Mouse (Mus musculus) liver, embryonic 14.5 days (tissue): ENCODE measurements around the gene Il10rb. TPM values are rescaled to one million over a fixed set of nuclear protein-coding genes. Genes with fewer than 3 reads are reported as not detected.
A peak's percentile ranks its signal among the peaks of the same experiment; 100 is the strongest.

Experiments used
- ATAC-seq: fragments of 200-750 bp; cut with Nextera tagmentation; 2 replicates; pipeline ENCODE4 v1.8.0; 2017; ENCODE audit warnings: moderate number of reproducible peaks, mild to moderate bottlenecking, moderate library complexity; ENCODE audit not compliant: insufficient read depth
- DNase-seq, 3 experiments: peaks; one replicate each; pipeline ENCODE4 v3.0.0-alpha.2; 2012 to 2013; ENCODE audit warnings: low read depth in 3 of 3, low spot score in 3 of 3
- H3K27ac ChIP-seq: fragments of 300-500 bp; sonication (generic); 2 replicates; pipeline ENCODE4 v1.5.1; 2014; ENCODE audit warnings: moderate library complexity, mild to moderate bottlenecking, control low read depth, inconsistent platforms
- H3K27me3 ChIP-seq: fragments of 300-500 bp; sonication (generic); 2 replicates; pipeline ENCODE4 v1.6.1; 2014; ENCODE audit warnings: mild to moderate bottlenecking, low read length, moderate library complexity; ENCODE audit not compliant: control insufficient read depth, insufficient read depth
- H3K36me3 ChIP-seq: fragments of 300-500 bp; sonication (generic); replicated peaks from 2 replicates; pipeline ENCODE4 v1.6.1; 2014; ENCODE audit warnings: low read depth; ENCODE audit not compliant: control insufficient read depth, insufficient read depth
- H3K4me1 ChIP-seq, 2 experiments: fragments of 200-500 bp in 1 of 2; fragments of 300-500 bp in 1 of 2; sonication (generic) in 1 of 2; replicated peaks; 2 replicates each; pipeline ENCODE4 v1.6.1; 2012 to 2014; ENCODE audit warnings: antibody characterized with exemption in 1 of 2, inconsistent platforms in 1 of 2, low read length in 1 of 2; ENCODE audit not compliant: control insufficient read depth in 2 of 2, insufficient read depth in 2 of 2
- H3K4me2 ChIP-seq: fragments of 300-500 bp; sonication (generic); 2 replicates; pipeline ENCODE4 v1.6.1; 2014; ENCODE audit warnings: low read depth, mild to moderate bottlenecking, control low read depth, moderate library complexity
- H3K4me3 ChIP-seq, 2 experiments: fragments of 200-500 bp in 1 of 2; fragments of 300-500 bp in 1 of 2; sonication (generic) in 1 of 2; 2 replicates each; pipeline ENCODE4 v1.5.1; 2012 to 2014; ENCODE audit warnings: low read depth in 2 of 2, low read length in 2 of 2, mild to moderate bottlenecking in 2 of 2, control low read depth in 1 of 2, inconsistent platforms in 1 of 2, moderate library complexity in 1 of 2; ENCODE audit not compliant: insufficient read depth in 1 of 2
- H3K9ac ChIP-seq: fragments of 300-500 bp; sonication (generic); replicated peaks from 2 replicates; pipeline ENCODE4 v1.6.1; 2014; ENCODE audit warnings: mild to moderate bottlenecking, control low read depth, moderate library complexity
- H3K9me3 ChIP-seq: fragments of 300-500 bp; sonication (generic); 2 replicates; pipeline ENCODE4 v1.6.1; 2016; ENCODE audit warnings: low read length, mixed read lengths; ENCODE audit not compliant: control insufficient read depth
- CTCF ChIP-seq: IDR thresholded peaks from 2 replicates; pipeline ENCODE4 v1.5.1; 2016; ENCODE audit warnings: antibody characterized with exemption, low read depth, control low read depth
- EP300 ChIP-seq: IDR thresholded peaks from 2 replicates; pipeline ENCODE4 v1.6.1; 2016; ENCODE audit warnings: antibody characterized with exemption, low read depth
- WGBS: fragments of 180-500 bp; shearing (Covaris S2); extraction: QIAGEN DNeasy Blood & Tissue Kit; methylation state at CpG from one replicate; pipeline ENCODE4 v1.1.7; 2014; ENCODE audit not compliant: insufficient replicate concordance; 5-methylcytosine and 5-hydroxymethylcytosine counted together
- polyA plus RNA-seq, 2 experiments: library from polyadenylated mRNA; depleted of rRNA in 1 of 2; stranded (reverse) in 1 of 2; unstranded in 1 of 2; fragments of >200 nt; fragmentation: Nextera tagmentation in 1 of 2; extraction: Ambion mirVana in 1 of 2; gene quantifications; 2 replicates each; pipeline versions ENCODE4 v1.2.1 to v1.2.3; 2012 to 2014

Gene Il10rb
- polyA plus RNA-seq, 2 experiments, result 12.4 to 24.9 TPM

DNA sequence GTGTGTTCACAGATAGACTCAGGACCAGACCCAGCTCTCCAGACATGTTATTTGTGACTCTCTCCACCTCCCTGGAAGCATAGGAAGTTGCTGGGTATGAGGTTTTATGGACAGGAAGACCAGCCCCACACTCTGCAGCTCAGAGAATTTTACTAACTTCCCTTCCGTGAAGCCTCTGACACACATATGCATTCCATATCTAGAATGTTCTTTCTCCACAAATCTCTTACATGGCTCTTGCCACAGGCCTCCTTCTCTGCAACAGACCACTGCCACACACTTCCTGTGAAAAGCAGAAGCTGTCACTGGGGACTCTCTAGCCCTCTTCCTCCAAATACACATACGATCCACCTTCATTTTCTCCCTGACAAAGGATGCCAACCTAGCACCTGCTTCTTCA is 38.9 kb upstream of the Il10rb start:
- DNase-seq (no peak), ATAC-seq (0 out of 2 replicates have a peak, but pooled peaks have one; percentile 3)
- TF ChIP-seq CTCF (no peak), EP300 (no peak)

DNA sequence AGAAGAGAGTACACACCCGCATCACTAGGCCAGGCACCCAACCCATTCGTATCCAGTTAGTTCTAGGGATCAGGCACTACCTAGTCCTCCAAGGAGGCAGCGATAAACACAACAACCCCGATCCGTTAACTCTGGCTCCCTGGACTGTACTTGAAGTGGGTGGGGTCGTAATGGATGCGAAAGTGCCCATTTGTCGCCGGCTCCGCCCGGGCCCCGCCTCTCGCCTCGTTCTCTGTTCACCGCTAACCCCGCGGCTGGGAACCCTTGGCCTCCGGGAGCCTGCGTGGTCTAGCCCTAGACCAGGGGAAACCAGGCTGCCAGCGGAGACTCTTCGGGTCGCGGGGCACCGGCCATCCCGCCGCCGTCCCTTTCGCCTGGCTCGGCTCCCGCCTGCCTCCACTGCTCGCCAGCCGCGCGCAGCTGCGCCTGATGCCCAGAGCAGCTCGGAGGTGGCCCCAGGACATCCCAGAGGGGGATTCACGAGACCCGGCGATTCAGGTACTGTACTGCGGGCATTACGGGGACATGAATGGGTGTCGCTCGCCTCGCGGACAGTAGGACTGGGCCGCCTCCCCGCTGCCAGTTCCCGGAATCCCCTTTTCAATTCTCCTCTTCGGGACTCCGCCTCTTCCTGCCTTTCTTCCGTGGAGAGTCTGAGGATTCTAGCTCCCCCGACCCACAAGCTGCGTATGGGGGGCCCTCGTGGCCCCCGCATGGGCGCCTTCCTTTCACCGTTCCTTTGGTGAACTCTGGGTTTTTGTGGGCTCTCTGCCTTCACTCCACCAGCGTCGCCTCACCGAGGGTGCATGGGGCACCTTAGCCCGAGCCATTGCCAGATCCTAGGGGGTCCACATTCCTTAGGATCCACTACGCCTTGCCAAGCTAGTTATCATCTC is 33.1 kb upstream of the Il10rb start, which contains the start of gene Ifnar2:
TSS of gene Ifnar2 (plus strand) at position 207 of the 896 bp plus-strand sequence.
- peak within 1 kb of the TSS; percentile 97 for H3K27ac ChIP-seq
- TF ChIP-seq EP300 (peak; percentile 62; the same call in 1 of the 2 replicates), CTCF (no peak)
- ATAC-seq (peak; percentile 95), DNase-seq (peak; percentile 81 to 88 (median 81))
- H3K4me2 ChIP-seq, result peak within 1 kb of the TSS; percentile 96
- peaks cover 15% of the 10 kb centered on the region for H3K36me3 ChIP-seq
- H3K4me1 ChIP-seq, result peaks cover 18 to 27% of the 10 kb centered on the region in 2 experiments
- peak within 1 kb of the TSS; percentile 86 to 100 for H3K4me3 ChIP-seq
- H3K27me3 ChIP-seq, result no peaks in the 10 kb centered on the region
- no peaks in the 10 kb centered on the region for H3K9me3 ChIP-seq
- H3K9ac ChIP-seq, result peak within 1 kb of the TSS; percentile 100
- under 1% methylated on average over 62 of the region's 62 CpGs for WGBS

More for the DNA sequence above, 38.9 kb upstream of the Il10rb start:
- Histone ChIP-seq H3K36me3 (no peaks in the 10 kb centered on the region), H3K4me3 (no peak overlapping the region), H3K9ac (no peak overlapping the region), H3K27me3 (no peaks in the 10 kb centered on the region), H3K4me1 (peaks cover 13 to 43% of the 10 kb centered on the region in 2 experiments), H3K4me2 (no peak overlapping the region), H3K27ac (no peak overlapping the region), H3K9me3 (no peaks in the 10 kb centered on the region)
- WGBS, result 29% methylated on average over 2 of the region's 2 CpGs

DNA sequence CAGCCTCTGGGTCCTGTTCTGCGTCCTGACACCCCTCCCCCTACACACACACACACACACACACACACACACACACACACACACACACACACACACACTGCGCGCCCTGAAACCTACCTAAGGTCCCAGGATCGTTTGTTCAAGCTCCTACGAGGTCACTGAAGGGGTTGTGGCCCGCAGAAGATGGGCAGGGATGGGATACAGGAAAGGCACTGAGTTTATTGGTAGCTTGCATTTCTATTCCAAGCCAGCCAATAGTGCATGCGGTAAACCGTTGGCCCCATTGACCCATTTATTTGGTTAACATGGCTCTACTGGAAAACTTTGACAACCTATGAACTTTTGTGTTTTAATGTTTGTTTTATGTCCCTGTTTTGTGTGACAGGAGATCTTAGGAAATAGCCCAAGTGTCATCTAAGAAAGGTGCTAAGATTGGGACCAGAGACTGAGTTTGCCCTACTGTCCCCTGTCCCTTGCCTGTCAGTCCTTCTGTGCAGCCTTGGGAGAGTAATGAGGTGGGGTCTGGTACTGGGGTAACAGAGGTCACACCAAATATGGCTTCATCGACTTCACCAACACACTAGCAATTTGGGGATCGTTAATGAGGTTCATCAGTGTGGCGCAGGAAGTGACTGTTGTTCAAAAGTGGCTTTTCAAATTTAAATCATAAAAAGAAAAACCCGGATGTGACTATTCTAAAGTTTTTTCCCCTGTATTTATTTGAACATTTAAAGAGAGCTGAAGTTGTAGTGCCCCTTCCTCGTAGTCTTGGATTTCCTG is 32.3 kb upstream of the Il10rb start:
- Histone ChIP-seq H3K36me3 (peaks cover 17% of the 10 kb centered on the region), H3K9me3 (no peaks in the 10 kb centered on the region), H3K27ac (peak overlapping the region; percentile 97), H3K4me2 (peak overlapping the region; percentile 96), H3K4me1 (peaks cover 18 to 27% of the 10 kb centered on the region in 2 experiments), H3K9ac (peak overlapping the region; percentile 100), H3K27me3 (no peaks in the 10 kb centered on the region), H3K4me3 (peak overlapping the region; percentile 86 to 100)
- DNase-seq (no peak), ATAC-seq (no peak; the same call in 1 of the 2 replicates)
- TF ChIP-seq EP300 (no peak), CTCF (no peak)
- 18% methylated on average over 13 of the region's 13 CpGs for WGBS

DNA sequence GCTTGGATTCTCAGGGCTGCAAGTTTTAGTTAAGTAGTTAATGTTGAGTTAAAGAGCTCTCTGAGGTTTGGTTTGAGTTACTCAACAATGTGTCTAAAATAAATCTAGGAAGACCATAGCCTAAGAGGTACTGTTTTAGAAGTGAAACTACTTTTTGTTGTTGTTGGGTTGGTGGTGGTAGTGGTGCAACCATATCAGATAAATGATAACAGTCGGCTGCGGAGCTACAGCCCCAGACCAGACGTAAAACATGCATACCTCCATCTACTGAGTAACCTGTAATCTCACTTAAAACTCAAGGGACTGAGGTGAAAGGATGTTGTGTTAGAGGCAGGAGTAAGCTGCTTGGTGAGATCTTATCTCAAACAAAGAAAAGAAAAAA is 31.7 kb upstream of the Il10rb start:
- Histone ChIP-seq H3K27ac (peak overlapping the region; percentile 97), H3K4me3 (peak overlapping the region; percentile 86 to 100), H3K36me3 (peaks cover 17% of the 10 kb centered on the region), H3K9ac (peak overlapping the region; percentile 100), H3K27me3 (no peaks in the 10 kb centered on the region), H3K4me1 (peaks cover 20 to 27% of the 10 kb centered on the region in 2 experiments), H3K4me2 (peak overlapping the region; percentile 96), H3K9me3 (no peaks in the 10 kb centered on the region)
- no peak for TF ChIP-seq EP300
- TF ChIP-seq CTCF, result no peak
- ATAC-seq (no peak), DNase-seq (no peak)
- WGBS, result 12% methylated on average over 3 of the region's 3 CpGs

DNA sequence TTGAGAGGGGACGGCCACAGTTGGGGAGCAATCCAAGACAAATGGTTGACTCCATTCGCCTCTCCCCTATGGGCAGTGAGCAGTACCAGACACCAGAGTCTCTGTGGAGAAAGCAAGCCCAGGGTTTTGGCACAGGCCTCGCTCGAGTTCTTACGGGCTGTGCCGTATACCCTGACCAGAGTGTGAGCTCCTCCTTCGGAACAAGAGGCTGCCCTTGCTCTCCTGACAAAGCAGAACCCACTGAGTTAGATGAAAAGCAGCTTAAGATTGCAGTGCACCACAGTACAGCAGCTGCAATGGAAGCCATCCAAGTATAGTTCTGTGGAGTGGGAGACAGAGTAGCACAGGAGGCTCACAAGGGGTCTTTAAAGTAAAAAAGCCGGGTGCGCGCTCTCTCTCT is 29.3 kb upstream of the Il10rb start:
- no peak overlapping the region for H3K27ac ChIP-seq
- H3K9ac ChIP-seq, result no peak overlapping the region
- ATAC-seq, result no peak
- no peak for TF ChIP-seq CTCF
- no peak for TF ChIP-seq EP300
- no peak overlapping the region for H3K4me3 ChIP-seq
- H3K4me2 ChIP-seq, result no peak overlapping the region
- no peaks in the 10 kb centered on the region for H3K27me3 ChIP-seq
- peaks cover 27 to 30% of the 10 kb centered on the region in 2 experiments for H3K4me1 ChIP-seq
- H3K9me3 ChIP-seq, result no peaks in the 10 kb centered on the region
- peaks cover 17% of the 10 kb centered on the region for H3K36me3 ChIP-seq
- 89% methylated on average over 10 of the region's 10 CpGs for WGBS
- no peak for DNase-seq
